Mouse (Mus musculus) cerebellum, postnatal 14 days (tissue): ENCODE data around the gene Atp13a2.
A peak's percentile ranks its signal among the peaks of the same experiment; 100 is the strongest.

Experiments used
- DNase-seq, 2 experiments: peaks; one replicate each; pipeline ENCODE4 v3.0.0; 2021; ENCODE audit warnings: mixed read lengths in 2 of 2

The Atp13a2 gene

GRCm38 (mm10) chr4:140962207-140962909 lies 24.3 kb upstream of the Atp13a2 start:
- DNase-seq = no peak

- DNase-seq = peak in 1 of 2 experiments; percentile 37
Measured at GRCm38 (mm10) chr4:140962950-140963349, 23.7 kb upstream of the Atp13a2 start.

GRCm38 (mm10) chr4:140963941-140964597 lies 22.6 kb upstream of the Atp13a2 start:
- no peak for DNase-seq

GRCm38 (mm10) chr4:140964620-140965019 lies 22.1 kb upstream of the Atp13a2 start:
- DNase-seq = peak; percentile 88 to 89

GRCm38 (mm10) chr4:140967386-140968159 lies 19.1 kb upstream of the Atp13a2 start:
- DNase-seq = no peak

- no peak for DNase-seq
Measured at GRCm38 (mm10) chr4:140971691-140972090, 15.0 kb upstream of the Atp13a2 start.

GRCm38 (mm10) chr4:140974408-140974807 lies 12.3 kb upstream of the Atp13a2 start:
- DNase-seq = no peak

- no peak for DNase-seq
Measured at GRCm38 (mm10) chr4:140975356-140975755, 11.3 kb upstream of the Atp13a2 start.

- no peak for DNase-seq
Measured at GRCm38 (mm10) chr4:140977278-140977677, 9.4 kb upstream of the Atp13a2 start.

- no peak for DNase-seq
Measured at GRCm38 (mm10) chr4:140977886-140978692, 8.6 kb upstream of the Atp13a2 start.

- no peak for DNase-seq
Measured at GRCm38 (mm10) chr4:140981605-140982004, 5.1 kb upstream of the Atp13a2 start.

- no peak for DNase-seq
Measured at GRCm38 (mm10) chr4:140982808-140983207, 3.9 kb upstream of the Atp13a2 start.

- no peak for DNase-seq
Measured at GRCm38 (mm10) chr4:140983442-140983841, 3.2 kb upstream of the Atp13a2 start.

GRCm38 (mm10) chr4:140984544-140984943 lies 2.1 kb upstream of the Atp13a2 start:
- DNase-seq = no peak

- no peak for DNase-seq
Measured at GRCm38 (mm10) chr4:140986024-140986710, 506 bp upstream of the Atp13a2 start.

- DNase-seq = no peak
Measured at GRCm38 (mm10) chr4:140987476-140987875, 803 bp downstream of the Atp13a2 start.

- DNase-seq = no peak
Measured at GRCm38 (mm10) chr4:140988706-140989290, 2.1 kb downstream of the Atp13a2 start.

GRCm38 (mm10) chr4:140989447-140989846 lies 2.8 kb downstream of the Atp13a2 start:
- DNase-seq = no peak

- DNase-seq = peak; percentile 60 to 64
Measured at GRCm38 (mm10) chr4:140992215-140992614, 5.5 kb downstream of the Atp13a2 start.

- DNase-seq = no peak
Measured at GRCm38 (mm10) chr4:140993846-140994245, 7.2 kb downstream of the Atp13a2 start.

GRCm38 (mm10) chr4:140995811-140996210 lies 9.1 kb downstream of the Atp13a2 start:
- DNase-seq = no peak

GRCm38 (mm10) chr4:140996812-140997211 lies 10.1 kb downstream of the Atp13a2 start:
- DNase-seq = no peak
